Mouse (Mus musculus) heart, embryonic 12.5 days (tissue): ENCODE results near the gene Pdia5. TPM values are rescaled to one million over a fixed set of nuclear protein-coding genes. Genes with fewer than 3 reads are reported as not detected.

Experiments used
- ATAC-seq: fragments of 200-750 bp; cut with Nextera tagmentation; 2 replicates; pipeline ENCODE4 v1.8.0; 2017; ENCODE audit warnings: moderate TSS enrichment, moderate library complexity; ENCODE audit not compliant: insufficient number of reproducible peaks, low FRiP score
- H3K27ac ChIP-seq: fragments of 300-500 bp; sonication (generic); 2 replicates; pipeline ENCODE4 v1.5.1; 2016; ENCODE audit warnings: mild to moderate bottlenecking, moderate library complexity; ENCODE audit not compliant: poor library complexity, severe bottlenecking
- H3K27me3 ChIP-seq: fragments of 300-500 bp; sonication (generic); replicated peaks from 2 replicates; pipeline ENCODE4 v1.6.1; 2016; ENCODE audit warnings: mild to moderate bottlenecking, moderate library complexity
- H3K36me3 ChIP-seq: fragments of 300-500 bp; sonication (generic); 2 replicates; pipeline ENCODE4 v1.6.1; 2016; ENCODE audit warnings: mild to moderate bottlenecking, moderate library complexity
- H3K4me1 ChIP-seq: fragments of 300-500 bp; sonication (generic); replicated peaks from 2 replicates; pipeline ENCODE4 v1.6.1; 2016; ENCODE audit warnings: mild to moderate bottlenecking
- H3K4me2 ChIP-seq: fragments of 300-500 bp; sonication (generic); 2 replicates; pipeline ENCODE4 v1.6.1; 2016; ENCODE audit warnings: mild to moderate bottlenecking, moderate library complexity
- H3K4me3 ChIP-seq: fragments of 300-500 bp; sonication (generic); 2 replicates; pipeline ENCODE4 v1.5.1; 2016; ENCODE audit warnings: mild to moderate bottlenecking
- H3K9ac ChIP-seq: fragments of 300-500 bp; sonication (generic); 2 replicates; pipeline ENCODE4 v1.6.1; 2016; ENCODE audit warnings: mild to moderate bottlenecking, moderate library complexity
- H3K9me3 ChIP-seq: fragments of 300-500 bp; sonication (generic); replicated peaks from 2 replicates; pipeline ENCODE4 v1.6.1; 2016; ENCODE audit warnings: mild to moderate bottlenecking, moderate library complexity
- WGBS: fragments of 180-500 bp; shearing (Covaris S2); methylation state at CpG from one replicate; pipeline ENCODE4 v1.1.7; 2016; 5-methylcytosine and 5-hydroxymethylcytosine counted together
- polyA plus RNA-seq: library from polyadenylated mRNA; unstranded; fragments of >200 nt; fragmentation: Nextera tagmentation; extraction: Ambion mirVana; gene quantifications from 2 replicates; pipeline ENCODE4 v1.2.1, GENCODE M21; 2016

Pdia5 gene
- polyA plus RNA-seq, 1 experiment from 2014 or later = 32.9 TPM

DNA sequence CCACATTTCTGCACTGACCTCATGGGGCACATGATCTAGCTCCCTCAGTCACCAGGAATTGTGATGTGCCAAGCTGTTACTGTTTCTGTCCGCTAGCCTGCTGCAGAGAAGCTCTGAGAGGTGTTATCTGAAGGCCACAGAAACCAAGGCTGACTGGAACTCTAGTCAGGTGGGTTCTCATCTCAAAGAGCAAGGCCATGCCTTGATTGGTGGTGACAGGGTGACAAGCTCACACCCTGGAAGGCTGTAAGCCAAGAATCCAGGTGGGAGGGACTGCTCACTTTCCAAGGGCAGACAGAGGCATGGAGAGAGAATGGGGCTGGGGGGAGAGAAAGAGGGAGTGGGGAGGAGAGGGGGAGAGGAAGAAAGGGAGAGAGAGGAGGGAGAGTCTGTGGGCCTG lies 51.6 kb downstream of the Pdia5 start:
- no peak overlapping the region for H3K9ac ChIP-seq
- H3K27ac ChIP-seq = peak overlapping the region; percentile 74
- no peak overlapping the region for H3K4me2 ChIP-seq
- H3K9me3 ChIP-seq = no peaks in the 10 kb centered on the region
- H3K36me3 ChIP-seq = peaks cover 37% of the 10 kb centered on the region
- H3K4me3 ChIP-seq = no peak overlapping the region
- no peaks in the 10 kb centered on the region for H3K27me3 ChIP-seq
- ATAC-seq = peak; percentile 76
- 26% methylated on average over 1 of the region's 1 CpGs for WGBS
- peaks cover 20% of the 10 kb centered on the region for H3K4me1 ChIP-seq

DNA sequence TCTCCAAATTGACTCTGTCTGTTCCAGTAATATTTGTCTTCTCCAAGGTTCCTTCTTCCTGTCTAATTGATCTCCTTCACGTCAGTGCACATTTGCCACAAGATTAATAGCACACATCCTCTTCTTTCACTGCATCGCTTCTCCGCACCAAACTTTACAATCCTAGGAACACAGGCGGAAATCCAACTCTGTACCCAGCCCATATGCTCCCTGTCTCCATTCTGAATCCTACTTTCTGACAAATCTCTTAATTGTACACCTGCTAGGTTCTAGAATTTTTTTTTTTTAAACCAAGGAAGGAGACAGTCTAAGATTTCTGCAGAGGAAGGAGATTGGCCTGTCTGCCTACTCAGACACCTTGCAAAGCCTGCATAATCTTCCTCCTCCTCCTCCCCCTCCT lies 59.1 kb downstream of the Pdia5 start:
- ATAC-seq = no peak
- Histone ChIP-seq H3K27ac (no peak overlapping the region), H3K4me3 (no peak overlapping the region), H3K9ac (no peak overlapping the region), H3K36me3 (peaks cover 20% of the 10 kb centered on the region), H3K4me2 (no peak overlapping the region), H3K4me1 (no peaks in the 10 kb centered on the region; the same call in 1 of the 2 replicates), H3K9me3 (no peaks in the 10 kb centered on the region), H3K27me3 (no peaks in the 10 kb centered on the region)
- 87% methylated on average over 4 of the region's 4 CpGs for WGBS

DNA sequence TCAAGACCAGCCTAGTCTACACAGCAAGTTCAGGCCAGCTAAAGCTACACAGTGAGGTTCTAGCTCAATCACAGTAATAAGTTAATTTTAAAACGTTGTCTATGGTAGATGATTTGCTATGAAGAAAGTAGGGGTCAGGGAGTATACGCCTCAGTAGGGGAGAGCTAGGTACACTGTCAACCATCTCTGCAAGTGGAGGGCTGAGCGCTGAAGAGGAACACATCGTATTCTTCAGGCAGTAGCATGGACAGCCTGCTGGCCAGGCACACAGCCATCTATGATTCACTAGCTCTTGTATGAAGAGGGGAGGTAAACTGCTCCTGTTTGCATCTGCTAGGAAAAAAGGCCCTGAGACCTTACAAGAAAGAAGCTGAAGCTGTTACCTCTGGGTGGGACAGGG lies 65.7 kb downstream of the Pdia5 start:
- Histone ChIP-seq H3K4me3 (no peak overlapping the region), H3K27me3 (no peaks in the 10 kb centered on the region), H3K9me3 (no peaks in the 10 kb centered on the region), H3K27ac (no peak overlapping the region), H3K4me1 (no peaks in the 10 kb centered on the region; the same call in 1 of the 2 replicates), H3K9ac (no peak overlapping the region), H3K36me3 (0 out of 2 replicates have a peak, but pooled peaks cover 9% of the 10 kb centered on the region), H3K4me2 (no peak overlapping the region)
- no peak for ATAC-seq
- WGBS = 85% methylated on average over 4 of the region's 4 CpGs

DNA sequence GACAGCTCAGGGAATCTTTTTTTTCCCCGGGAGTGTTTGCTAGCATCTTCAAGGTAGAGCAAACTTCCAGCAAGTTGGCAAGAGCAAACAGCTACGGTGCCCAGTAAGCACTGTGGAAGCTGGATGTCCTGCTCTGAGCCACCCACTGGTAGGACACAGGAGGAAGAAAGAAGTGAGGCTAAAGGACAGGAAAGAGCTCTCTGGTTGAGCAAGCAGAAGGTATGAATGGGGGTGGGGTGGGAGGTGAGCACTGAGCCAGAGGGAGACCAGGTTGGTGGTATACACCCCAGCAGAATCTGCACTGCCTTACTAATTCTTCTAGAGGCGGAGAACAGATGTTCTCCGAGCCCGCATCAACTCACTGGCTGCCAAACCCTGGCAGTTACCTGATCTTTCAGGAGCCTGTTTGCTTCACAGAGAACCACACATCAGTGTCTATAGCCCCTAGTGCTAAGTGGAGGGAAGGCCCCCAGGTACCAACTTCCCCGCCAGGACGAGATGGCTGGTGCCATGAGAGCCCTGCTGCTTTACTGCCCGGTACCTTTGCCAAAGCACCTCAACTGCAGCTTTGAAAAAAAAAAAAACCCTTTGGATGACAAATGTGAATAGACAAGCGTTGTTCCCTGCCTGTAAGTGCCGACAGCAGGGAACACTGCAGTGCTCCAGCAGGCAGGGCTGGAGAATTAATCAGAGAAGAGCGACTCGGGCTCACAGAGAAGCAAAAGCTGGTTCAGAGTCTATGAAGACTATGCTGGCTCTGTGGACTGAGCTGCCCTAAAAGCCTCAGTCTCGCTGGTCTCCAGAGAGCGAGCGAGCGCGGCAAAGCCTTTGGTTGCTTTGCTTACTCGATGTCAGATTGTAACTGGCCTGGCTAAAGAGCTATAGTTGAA lies 67.2 kb downstream of the Pdia5 start:
- 73% methylated on average over 18 of the region's 18 CpGs for WGBS
- no peak overlapping the region for H3K9ac ChIP-seq
- H3K27ac ChIP-seq = no peak overlapping the region
- no peak overlapping the region for H3K4me2 ChIP-seq
- no peaks in the 10 kb centered on the region for H3K27me3 ChIP-seq
- H3K36me3 ChIP-seq = peaks cover 7% of the 10 kb centered on the region; the same call in 1 of the 2 replicates
- no peaks in the 10 kb centered on the region for H3K9me3 ChIP-seq
- no peak overlapping the region for H3K4me3 ChIP-seq
- ATAC-seq = no peak
- H3K4me1 ChIP-seq = no peaks in the 10 kb centered on the region; the same call in 1 of the 2 replicates

DNA sequence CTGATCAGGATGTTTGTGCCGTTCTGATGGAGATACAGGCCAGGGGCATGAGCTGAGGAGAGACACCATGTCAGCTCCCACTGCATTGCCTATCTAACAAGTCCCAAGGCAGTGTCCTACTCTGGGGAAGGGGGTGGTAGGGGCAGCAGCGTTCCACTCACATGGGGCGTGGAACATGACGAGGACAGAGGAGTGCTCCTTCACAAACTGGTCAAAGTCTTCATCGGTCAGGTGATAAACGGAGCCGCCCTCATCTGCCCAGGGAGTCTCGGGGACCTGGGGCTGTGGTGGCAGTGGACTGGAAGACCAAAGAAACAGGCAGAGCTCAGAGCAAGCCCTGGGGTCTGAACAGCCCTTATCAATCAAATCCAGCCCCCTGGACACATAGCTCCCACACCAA lies 68.0 kb downstream of the Pdia5 start:
- Histone ChIP-seq H3K27me3 (no peaks in the 10 kb centered on the region), H3K27ac (no peak overlapping the region), H3K9me3 (no peaks in the 10 kb centered on the region), H3K36me3 (peaks cover 7% of the 10 kb centered on the region; the same call in 1 of the 2 replicates), H3K4me3 (no peak overlapping the region), H3K9ac (no peak overlapping the region), H3K4me1 (no peaks in the 10 kb centered on the region; the same call in 1 of the 2 replicates), H3K4me2 (no peak overlapping the region)
- ATAC-seq = no peak
- WGBS = 89% methylated on average over 8 of the region's 8 CpGs

DNA sequence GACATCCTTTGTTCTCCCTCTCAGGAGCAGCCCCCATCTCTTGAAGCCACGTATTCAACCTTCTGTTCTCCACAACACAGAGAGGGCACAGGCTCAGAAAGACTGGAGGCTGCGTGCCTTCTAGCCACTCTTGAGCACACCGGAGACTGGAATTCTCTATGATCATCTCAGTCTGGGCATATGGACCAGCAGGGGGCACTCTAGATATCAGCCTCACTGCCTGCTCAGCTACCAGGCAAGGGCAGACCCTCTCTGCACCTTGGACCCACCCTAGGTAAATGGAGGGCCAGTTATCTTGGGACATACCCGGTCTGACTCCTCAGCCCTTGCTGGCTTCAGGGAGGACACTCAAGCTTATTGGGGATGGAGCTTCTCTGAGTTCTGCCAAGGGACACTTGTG lies 68.5 kb downstream of the Pdia5 start:
- Histone ChIP-seq H3K4me3 (no peak overlapping the region), H3K27me3 (no peaks in the 10 kb centered on the region), H3K9me3 (no peaks in the 10 kb centered on the region), H3K4me1 (no peaks in the 10 kb centered on the region; the same call in 1 of the 2 replicates), H3K9ac (no peak overlapping the region), H3K27ac (no peak overlapping the region), H3K4me2 (no peak overlapping the region), H3K36me3 (peaks cover 8% of the 10 kb centered on the region)
- 44% methylated on average over 4 of the region's 4 CpGs for WGBS
- no peak for ATAC-seq

DNA sequence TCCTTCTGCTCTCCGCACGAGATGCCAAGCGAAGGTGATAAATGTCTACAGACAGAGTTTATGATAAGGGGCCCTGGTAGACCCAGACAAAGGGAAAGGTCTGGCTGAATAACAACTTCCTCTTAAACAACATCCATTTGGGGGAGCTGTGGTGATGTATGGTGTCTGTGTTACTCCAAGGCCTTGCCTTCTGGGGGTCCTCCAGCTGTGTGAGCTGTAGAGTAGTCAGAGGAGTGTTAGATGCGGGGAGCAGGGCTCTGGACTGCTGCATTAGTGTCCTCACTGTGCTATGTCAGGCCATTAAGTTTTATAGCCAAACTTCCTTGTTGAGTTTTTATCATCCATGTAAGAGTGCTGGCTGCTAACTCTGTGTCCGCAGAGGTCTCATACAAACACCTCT lies 76.1 kb downstream of the Pdia5 start:
- H3K9ac ChIP-seq = no peak overlapping the region
- WGBS = 73% methylated on average over 5 of the region's 5 CpGs
- ATAC-seq = no peak

DNA sequence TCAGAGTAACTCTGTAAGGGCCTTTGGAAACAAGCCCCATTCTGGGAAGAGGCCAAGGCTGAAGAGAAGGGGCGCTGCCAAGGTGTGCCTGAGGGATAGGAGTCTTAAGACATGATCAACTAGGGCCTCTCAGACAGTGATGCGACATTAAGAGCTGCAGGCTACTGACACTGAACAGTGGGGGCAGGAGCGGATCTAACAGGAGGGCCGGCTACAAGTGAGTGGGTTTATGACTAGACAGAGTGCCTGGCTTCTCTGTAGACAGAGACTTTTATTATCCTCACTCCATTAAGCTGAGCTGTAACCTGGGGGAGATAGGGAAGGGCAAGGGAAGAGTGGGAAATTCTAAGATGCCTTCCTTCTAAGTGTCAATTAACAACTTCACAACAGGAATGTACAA lies 84.0 kb downstream of the Pdia5 start:
- no peak for ATAC-seq
- WGBS = 76% methylated on average over 4 of the region's 4 CpGs
- peaks cover 73% of the 10 kb centered on the region for H3K36me3 ChIP-seq
- no peaks in the 10 kb centered on the region for H3K27me3 ChIP-seq
- no peak overlapping the region for H3K9ac ChIP-seq
- H3K9me3 ChIP-seq = no peaks in the 10 kb centered on the region
- H3K4me3 ChIP-seq = no peak overlapping the region
- H3K27ac ChIP-seq = no peak overlapping the region
- no peaks in the 10 kb centered on the region for H3K4me1 ChIP-seq
- H3K4me2 ChIP-seq = no peak overlapping the region

More for the DNA sequence above, 76.1 kb downstream of the Pdia5 start:
- H3K36me3 ChIP-seq = peaks cover 30% of the 10 kb centered on the region
- no peaks in the 10 kb centered on the region for H3K4me1 ChIP-seq
- no peak overlapping the region for H3K27ac ChIP-seq
- no peak overlapping the region for H3K4me2 ChIP-seq
- no peaks in the 10 kb centered on the region for H3K9me3 ChIP-seq
- H3K27me3 ChIP-seq = no peaks in the 10 kb centered on the region
- no peak overlapping the region for H3K4me3 ChIP-seq

DNA sequence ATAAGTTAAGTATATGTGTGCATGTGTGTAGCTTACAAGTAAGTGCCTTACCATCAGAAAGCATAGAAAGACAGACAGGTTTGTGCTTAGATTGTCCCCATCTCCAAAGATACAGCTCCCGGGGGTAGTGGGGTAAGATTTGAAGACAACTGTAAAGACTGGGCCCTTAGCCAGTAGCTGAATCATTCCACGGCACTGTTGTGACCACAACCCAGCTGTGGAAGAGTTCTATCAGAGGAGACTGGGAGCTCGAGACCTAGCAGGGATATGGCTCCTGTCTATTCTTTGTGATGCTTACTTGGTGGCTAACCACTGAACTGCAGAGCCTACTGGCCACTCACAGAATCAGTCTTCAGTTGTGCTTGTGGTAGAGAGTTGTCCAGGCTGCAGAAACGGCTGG lies 84.5 kb downstream of the Pdia5 start:
- Histone ChIP-seq H3K4me2 (no peak overlapping the region), H3K27me3 (no peaks in the 10 kb centered on the region), H3K9me3 (no peaks in the 10 kb centered on the region), H3K4me3 (no peak overlapping the region), H3K9ac (no peak overlapping the region), H3K27ac (no peak overlapping the region), H3K36me3 (peaks cover 74% of the 10 kb centered on the region), H3K4me1 (no peaks in the 10 kb centered on the region)
- WGBS = 71% methylated on average over 4 of the region's 4 CpGs
- no peak for ATAC-seq

DNA sequence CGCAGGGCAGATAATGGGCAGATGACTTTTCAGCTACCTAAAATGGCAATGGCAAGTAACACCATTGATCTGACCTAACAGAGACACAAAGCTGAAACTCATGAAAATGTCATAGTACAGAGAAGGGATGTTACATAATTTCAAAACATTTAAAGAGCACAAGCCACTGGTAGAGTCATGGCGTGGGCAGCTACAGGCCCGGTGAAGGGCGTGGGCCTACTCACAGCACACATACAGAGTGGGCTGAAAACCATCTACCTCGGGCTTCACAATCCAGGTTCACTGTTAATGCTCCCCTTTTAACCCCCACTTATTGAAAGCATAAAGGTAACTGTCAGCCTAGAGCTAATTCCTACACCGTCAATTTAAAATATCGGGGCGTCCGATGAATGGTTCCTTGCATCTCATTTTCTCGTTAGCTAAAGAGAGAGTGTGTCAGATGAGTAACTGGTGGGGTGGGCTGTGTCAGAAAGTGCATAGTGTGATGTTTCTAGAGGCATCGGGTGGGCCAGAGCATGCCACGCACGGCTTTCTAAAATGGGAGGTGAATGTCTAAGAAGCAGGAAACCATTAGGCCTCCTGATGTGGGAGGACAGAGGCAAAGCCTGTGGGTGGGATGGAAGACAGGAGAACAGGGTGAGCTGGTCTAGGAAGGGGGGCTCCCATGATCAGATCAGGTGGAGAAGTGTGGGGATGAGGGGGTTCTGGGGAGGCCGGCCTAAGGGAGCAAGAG lies 85.2 kb downstream of the Pdia5 start:
- no peak overlapping the region for H3K4me2 ChIP-seq
- H3K9me3 ChIP-seq = no peaks in the 10 kb centered on the region
- no peak overlapping the region for H3K27ac ChIP-seq
- H3K4me1 ChIP-seq = no peaks in the 10 kb centered on the region
- no peak overlapping the region for H3K4me3 ChIP-seq
- H3K36me3 ChIP-seq = peaks cover 73% of the 10 kb centered on the region
- no peaks in the 10 kb centered on the region for H3K27me3 ChIP-seq
- ATAC-seq = no peak
- H3K9ac ChIP-seq = no peak overlapping the region
- WGBS = 93% methylated on average over 14 of the region's 14 CpGs

DNA sequence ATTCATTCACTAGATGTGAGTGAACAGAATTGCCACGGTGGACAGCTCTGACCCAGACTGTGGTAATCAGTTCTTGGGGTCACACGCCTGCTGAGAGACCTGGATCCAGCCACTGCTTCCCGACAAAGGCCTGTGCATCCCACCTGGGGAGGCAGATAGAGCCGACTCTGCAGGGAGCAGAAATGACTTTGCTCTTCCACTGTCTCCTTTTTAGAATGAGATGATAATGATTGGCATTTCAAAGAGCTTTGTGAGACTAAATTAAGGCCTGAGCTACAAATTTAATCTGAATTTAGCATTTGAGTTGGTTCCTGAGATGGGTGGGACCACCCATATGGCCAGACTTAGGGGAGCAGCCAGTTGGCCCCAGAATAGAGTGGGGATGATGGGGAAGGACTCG lies 85.8 kb downstream of the Pdia5 start:
- Histone ChIP-seq H3K4me2 (no peak overlapping the region), H3K9ac (no peak overlapping the region), H3K27ac (no peak overlapping the region), H3K4me3 (no peak overlapping the region), H3K4me1 (no peaks in the 10 kb centered on the region), H3K9me3 (no peaks in the 10 kb centered on the region), H3K27me3 (no peaks in the 10 kb centered on the region), H3K36me3 (peaks cover 70% of the 10 kb centered on the region)
- WGBS = 72% methylated on average over 5 of the region's 5 CpGs
- ATAC-seq = no peak
